7 mouse cellular contexts compared by ENCODE assay signal in the genomic region with DNA sequence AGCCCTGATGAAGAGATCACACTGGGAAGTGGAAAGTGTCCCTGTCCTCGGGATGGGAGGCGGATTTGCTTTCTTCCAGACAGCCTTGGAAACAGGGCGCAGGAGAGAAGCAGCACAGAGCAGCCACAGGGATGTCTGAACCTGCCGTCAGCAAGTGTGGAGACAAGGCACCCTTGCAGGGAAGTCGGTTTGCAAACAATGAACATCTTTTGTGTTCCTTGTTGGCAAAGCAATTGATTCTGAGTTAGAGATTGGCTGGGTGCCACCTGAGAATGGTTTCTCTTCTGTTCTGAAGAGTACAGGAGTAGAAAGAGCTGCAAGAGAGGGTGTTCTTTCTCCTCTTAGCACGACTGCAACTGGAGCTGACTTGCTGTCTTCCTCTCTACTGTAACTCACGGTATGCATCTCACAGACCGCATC.
DNase-seq lines count a peak whose midpoint lies in the region; ATAC-seq and TF ChIP-seq lines count a peak whose summit lies in the region.

No protein-coding gene starts in this region.

- peak in 1 of 2 experiments; percentile 8 for DNase-seq in layer of hippocampus, adult 2 months (ENCODE audit: low spot score in 2 of 2)
- DNase-seq in layer of hippocampus, adult 9-11 months = no peak
- DNase-seq in embryonic facial prominence, embryonic 14.5 days (ENCODE audit: low spot score) = peak; percentile 76
- DNase-seq in heart, postnatal 10 days = peak; percentile 10 to 30
- DNase-seq in lung, postnatal 36 days = peak; percentile 9
- peak; percentile 19 for DNase-seq in stomach, postnatal 0 days (ENCODE audit: low spot score)
- no peak for DNase-seq in thymus, postnatal 14 days

- 13% methylated on average over 8 of the region's 8 CpGs for WGBS in embryonic facial prominence, embryonic 14.5 days
- 19% methylated on average over 8 of the region's 8 CpGs for WGBS in stomach, postnatal 0 days

- H3K9ac ChIP-seq in embryonic facial prominence, embryonic 14.5 days (ENCODE audit: low read depth, low read length) = peak overlapping the region; percentile 21; the same call in 1 of the 2 replicates
- H3K9ac ChIP-seq in stomach, postnatal 0 days (ENCODE audit: low read length) = no peak overlapping the region

- no peaks in the 10 kb centered on the region for H3K36me3 ChIP-seq in embryonic facial prominence, embryonic 14.5 days (ENCODE audit: control insufficient read depth, insufficient read depth, low read length)
- H3K36me3 ChIP-seq in stomach, postnatal 0 days (ENCODE audit: control insufficient read depth, insufficient read depth, low read length) = no peaks in the 10 kb centered on the region

- H3K4me1 ChIP-seq in embryonic facial prominence, embryonic 14.5 days (ENCODE audit: control insufficient read depth, insufficient read depth, low read length) = no peaks in the 10 kb centered on the region; the same call in 1 of the 2 replicates
- no peaks in the 10 kb centered on the region; the same call in 1 of the 2 replicates for H3K4me1 ChIP-seq in stomach, postnatal 0 days (replicated peaks; ENCODE audit: control insufficient read depth, insufficient read depth)

- intact Hi-C loops in heart, postnatal 10 days (cut with DNase I) = no loop called here

- H3K27me3 ChIP-seq in embryonic facial prominence, embryonic 14.5 days (replicated peaks; ENCODE audit: control insufficient read depth, insufficient read depth, low read length) = no peaks in the 10 kb centered on the region
- no peaks in the 10 kb centered on the region for H3K27me3 ChIP-seq in stomach, postnatal 0 days (ENCODE audit: control insufficient read depth, insufficient read depth, low read length)

- ATAC-seq in embryonic facial prominence, embryonic 14.5 days (ENCODE audit: low read depth) = peak; percentile 47
- ATAC-seq in stomach, postnatal 0 days (ENCODE audit: low FRiP score, low TSS enrichment) = no peak

- no peak for TF ChIP-seq EP300 in stomach, postnatal 0 days (optimal IDR thresholded peaks at IDR 0.05)

- peak overlapping the region; percentile 35 for H3K4me2 ChIP-seq in embryonic facial prominence, embryonic 14.5 days (ENCODE audit: low read depth, low read length)
- H3K4me2 ChIP-seq in stomach, postnatal 0 days (replicated peaks; ENCODE audit: low read depth) = no peak overlapping the region

- no peaks in the 10 kb centered on the region for H3K9me3 ChIP-seq in embryonic facial prominence, embryonic 14.5 days (ENCODE audit: control insufficient read depth, low read length)
- no peaks in the 10 kb centered on the region for H3K9me3 ChIP-seq in stomach, postnatal 0 days (ENCODE audit: control insufficient read depth, low read length)

- peak overlapping the region; percentile 17; the same call in 1 of the 2 replicates for H3K4me3 ChIP-seq in layer of hippocampus, adult 2 months
- peak overlapping the region; percentile 20 for H3K4me3 ChIP-seq in embryonic facial prominence, embryonic 14.5 days (ENCODE audit: low read depth, low read length)
- H3K4me3 ChIP-seq in stomach, postnatal 0 days (ENCODE audit: low read depth, low read length) = no peak overlapping the region

- H3K27ac ChIP-seq in layer of hippocampus, adult 2 months = no peak overlapping the region
- H3K27ac ChIP-seq in embryonic facial prominence, embryonic 14.5 days (replicated peaks; ENCODE audit: low read depth, low read length) = 0 out of 2 replicates have a peak overlapping the region, but pooled peaks have one; percentile 4
- H3K27ac ChIP-seq in stomach, postnatal 0 days (replicated peaks) = no peak overlapping the region

- TF ChIP-seq CTCF in layer of hippocampus, adult 2 months (conservative IDR thresholded peaks at IDR 0.05) = no peak
- TF ChIP-seq CTCF in stomach, postnatal 0 days (IDR thresholded peaks at IDR 0.05; ENCODE audit: low read depth) = no peak

Comparison
In these comparisons a context has a peak if more than half of its experiments do, and no peak if none do; other contexts are left out.
1. DNase-seq: peak in embryonic facial prominence, embryonic 14.5 days (single experiment), heart, postnatal 10 days (2 of 2), lung, postnatal 36 days (single experiment) and stomach, postnatal 0 days (single experiment); none in layer of hippocampus, adult 9-11 months (single experiment) and thymus, postnatal 14 days (single experiment).